Mouse (Mus musculus) kidney, embryonic 15.5 days (tissue): ENCODE measurements around the gene Dlg4. TPM values are rescaled to one million over a fixed set of nuclear protein-coding genes. Genes with fewer than 3 reads are reported as not detected.
A peak's percentile ranks its signal among the peaks of the same experiment; 100 is the strongest.

Experiments used
- ATAC-seq: fragments of 200-750 bp; cut with Nextera tagmentation; replicated peaks from 2 replicates; pipeline ENCODE4 v1.8.0; 2017; ENCODE audit warnings: moderate TSS enrichment; ENCODE audit not compliant: low FRiP score
- H3K27ac ChIP-seq: fragments of 300-500 bp; sonication (generic); 2 replicates; pipeline ENCODE4 v1.5.1; 2015; ENCODE audit warnings: mild to moderate bottlenecking, inconsistent platforms
- H3K27me3 ChIP-seq: fragments of 300-500 bp; sonication (generic); 2 replicates; pipeline ENCODE4 v1.6.1; 2015; ENCODE audit warnings: inconsistent platforms
- H3K36me3 ChIP-seq: fragments of 300-500 bp; sonication (generic); 2 replicates; pipeline ENCODE4 v1.6.1; 2015; ENCODE audit warnings: inconsistent platforms
- H3K4me1 ChIP-seq: fragments of 300-500 bp; sonication (generic); 2 replicates; pipeline ENCODE4 v1.6.1; 2015; ENCODE audit warnings: inconsistent platforms
- H3K4me2 ChIP-seq: fragments of 300-500 bp; sonication (generic); 2 replicates; pipeline ENCODE4 v1.6.1; 2015; ENCODE audit warnings: moderate library complexity, mild to moderate bottlenecking, inconsistent platforms
- H3K4me3 ChIP-seq: fragments of 300-500 bp; sonication (generic); replicated peaks from 2 replicates; pipeline ENCODE4 v1.5.1; 2015; ENCODE audit warnings: mild to moderate bottlenecking, inconsistent platforms
- H3K9ac ChIP-seq: fragments of 300-500 bp; sonication (generic); 2 replicates; pipeline ENCODE4 v1.6.1; 2015; ENCODE audit warnings: mild to moderate bottlenecking, inconsistent platforms
- H3K9me3 ChIP-seq: fragments of 300-500 bp; sonication (generic); replicated peaks from 2 replicates; pipeline ENCODE4 v1.6.1; 2016; ENCODE audit warnings: inconsistent platforms
- WGBS: fragments of 180-500 bp; shearing (Covaris S2); methylation state at CpG from one replicate; pipeline ENCODE4 v1.1.7; 2015; ENCODE audit warnings: mixed read lengths; 5-methylcytosine and 5-hydroxymethylcytosine counted together
- microRNA counts: library from miRNA; unstranded; fragments of <30 nt; microRNA quantifications from one replicate; lab custom pipeline; 2016
- microRNA-seq: library from miRNA; unstranded; fragments of <30 nt; microRNA quantifications from one replicate; pipeline ENCODE4, GENCODE M21; 2016
- polyA plus RNA-seq: library from polyadenylated mRNA; unstranded; fragments of >200 nt; fragmentation: Nextera tagmentation; extraction: Ambion mirVana; gene quantifications from 2 replicates; pipeline ENCODE4 v1.2.1, GENCODE M21; 2015

The Dlg4 gene
- polyA plus RNA-seq, 1 experiment from 2014 or later = 15.2 TPM

DNA sequence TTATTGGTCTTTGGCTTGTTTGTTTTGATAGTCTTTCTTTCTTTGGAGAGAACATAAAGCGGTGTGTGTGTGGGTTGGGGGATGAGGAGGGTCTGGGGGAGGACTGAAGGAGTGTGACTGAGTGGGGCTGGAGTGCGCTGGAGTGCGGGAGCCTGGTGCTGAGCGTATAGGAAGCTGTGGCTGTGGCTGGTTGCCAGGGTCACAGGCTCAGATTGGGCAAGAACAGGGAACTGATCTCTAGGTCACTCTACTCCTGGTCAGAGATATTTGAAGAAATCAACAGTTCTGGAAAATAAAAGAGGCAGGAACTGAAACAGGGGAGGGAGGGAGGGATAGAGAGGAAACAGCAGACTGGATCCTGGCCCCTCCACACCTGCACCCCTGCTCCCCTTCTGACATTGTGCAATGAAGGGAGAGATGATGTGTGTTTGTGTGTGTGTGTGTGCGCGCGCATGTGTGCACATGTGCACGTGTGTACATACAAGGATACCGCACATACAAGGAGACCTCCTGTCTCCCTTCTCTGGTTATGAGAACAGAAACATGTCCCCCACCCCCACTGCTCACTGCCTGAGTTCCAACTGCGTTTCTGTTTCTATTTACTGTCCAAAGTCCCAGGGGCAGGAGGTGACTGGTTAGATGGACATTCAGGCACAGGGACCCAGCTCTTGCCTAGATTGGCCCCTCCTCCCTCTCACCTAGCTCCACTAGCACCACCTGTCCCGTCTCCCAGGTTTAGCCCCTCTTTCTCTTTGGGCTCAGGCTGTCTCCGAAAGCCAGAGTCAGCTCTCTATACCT, 75.4 kb downstream of the Dlg4 start, which contains the start of gene Asgr2:
TSS of gene Asgr2 (plus strand) at position 659 of the 798 bp plus-strand sequence.
- Histone ChIP-seq H3K27me3 (peaks cover 9% of the 10 kb centered on the region; the same call in 1 of the 2 replicates), H3K9ac (no peak within 1 kb of the TSS), H3K4me2 (no peak within 1 kb of the TSS), H3K9me3 (no peaks in the 10 kb centered on the region), H3K36me3 (no peaks in the 10 kb centered on the region), H3K27ac (no peak within 1 kb of the TSS), H3K4me1 (peaks cover 8% of the 10 kb centered on the region; the same call in 1 of the 2 replicates), H3K4me3 (no peak within 1 kb of the TSS)
- WGBS = 61% methylated on average over 12 of the region's 12 CpGs
- ATAC-seq = no peak

MicroRNAs within 50 kb of the gene (microRNA counts, 519-probe panel; counts per million panel counts)
- 31.7 counts per million for microRNA mmu-miR-324-3p (lab: Ali Mortazavi, UCI)
- microRNA mmu-miR-324-5p (lab: Ali Mortazavi, UCI) = 2,537 counts per million, percentile 46 among the panel's probes with 10 or more counts

Small RNA genes lying within 50 kb of the gene (microRNA-seq; reads per million reads assigned to microRNA genes)
- gene Gm44349 (not detected), gene Mir324 (2,144 reads per million, percentile 85 among the genes with 10 or more reads in this experiment)

Other genes with a start within 250 kb of the Dlg4 start
- gene Chrnb1, start 221.0 kb upstream of the Dlg4 start, polyA plus RNA-seq = 11.4 and 12.3 TPM in 2 replicates
- 2.0 and 2.5 TPM in 2 replicates for gene Fgf11, start 215.1 kb upstream of the Dlg4 start, polyA plus RNA-seq
- gene Tmem102, start 211.3 kb upstream of the Dlg4 start, polyA plus RNA-seq = 8.3 TPM in 2 replicates
- gene Gm39566, start 201.6 kb upstream of the Dlg4 start, polyA plus RNA-seq = not detected in 2 replicates
- gene Spem2, start 198.5 kb upstream of the Dlg4 start, polyA plus RNA-seq = not detected in 2 replicates
- gene Spem1, start 194.8 kb upstream of the Dlg4 start, polyA plus RNA-seq = 0.14 and 0.32 TPM in 2 replicates
- 5.6 and 7.6 TPM in 2 replicates for gene Nlgn2, start 179.2 kb upstream of the Dlg4 start, polyA plus RNA-seq
- gene Tmem256, start 178.4 kb upstream of the Dlg4 start, polyA plus RNA-seq = 409 and 443 TPM in 2 replicates
- 96.5 and 105 TPM in 2 replicates for gene Plscr3, start 170.6 kb upstream of the Dlg4 start, polyA plus RNA-seq
- 5.8 and 7.3 TPM in 2 replicates for gene Tnk1, start 158.2 kb upstream of the Dlg4 start, polyA plus RNA-seq
- 0.32 TPM in 1 of 2 replicates, not detected in the other for gene Tmem95, start 138.9 kb upstream of the Dlg4 start, polyA plus RNA-seq
- 9.4 and 10.1 TPM in 2 replicates for gene Kctd11, start 135.5 kb upstream of the Dlg4 start, polyA plus RNA-seq
- 0.58 and 0.62 TPM in 2 replicates for gene Acap1, start 121.4 kb upstream of the Dlg4 start, polyA plus RNA-seq
- 12.6 and 13.0 TPM in 2 replicates for gene 2810408A11Rik, start 116.0 kb upstream of the Dlg4 start, polyA plus RNA-seq
- gene Neurl4, start 115.9 kb upstream of the Dlg4 start, polyA plus RNA-seq = 9.3 and 10.8 TPM in 2 replicates
- gene Gps2, start 103.1 kb upstream of the Dlg4 start, polyA plus RNA-seq = 77.8 and 86.2 TPM in 2 replicates
- gene Eif5a, start 95.0 kb upstream of the Dlg4 start, polyA plus RNA-seq = 1,729 and 1,795 TPM in 2 replicates
- gene Ybx2, start 81.1 kb upstream of the Dlg4 start, polyA plus RNA-seq = 6.3 and 7.5 TPM in 2 replicates
- gene Slc2a4, start 68.8 kb upstream of the Dlg4 start, polyA plus RNA-seq = 17.3 and 22.1 TPM in 2 replicates
- 173 and 178 TPM in 2 replicates for gene Cldn7, start 52.2 kb upstream of the Dlg4 start, polyA plus RNA-seq
- gene Ctdnep1, start 35.8 kb upstream of the Dlg4 start, polyA plus RNA-seq = 31.0 and 31.7 TPM in 2 replicates
- 116 and 120 TPM in 2 replicates for gene Elp5, start 34.4 kb upstream of the Dlg4 start, polyA plus RNA-seq
- 447 and 450 TPM in 2 replicates for gene Gabarap, start 25.8 kb upstream of the Dlg4 start, polyA plus RNA-seq
- gene Phf23, start 21.2 kb upstream of the Dlg4 start, polyA plus RNA-seq = 75.8 and 78.8 TPM in 2 replicates
- gene Dvl2, start 16.3 kb upstream of the Dlg4 start, polyA plus RNA-seq = 38.2 and 43.2 TPM in 2 replicates
- gene Acadvl, start 1.5 kb upstream of the Dlg4 start, polyA plus RNA-seq = 78.1 and 83.0 TPM in 2 replicates
- 1.3 and 2.3 TPM in 2 replicates for gene Asgr1, start 37.1 kb downstream of the Dlg4 start, polyA plus RNA-seq
- gene Asgr2, start 75.7 kb downstream of the Dlg4 start, polyA plus RNA-seq = 0.18 and 0.28 TPM in 2 replicates
- gene Mgl2, start 113.4 kb downstream of the Dlg4 start, polyA plus RNA-seq = 0.27 and 0.31 TPM in 2 replicates
- gene Clec10a, start 139.3 kb downstream of the Dlg4 start, polyA plus RNA-seq = 1.8 TPM in 1 of 2 replicates, not detected in the other
- 4.3 and 5.8 TPM in 2 replicates for gene Slc16a11, start 195.8 kb downstream of the Dlg4 start, polyA plus RNA-seq
- gene Slc16a13, start 204.1 kb downstream of the Dlg4 start, polyA plus RNA-seq = 13.3 TPM in 2 replicates
- gene Bcl6b, start 212.9 kb downstream of the Dlg4 start, polyA plus RNA-seq = 26.9 and 28.4 TPM in 2 replicates
- gene 0610010K14Rik, start 221.0 kb downstream of the Dlg4 start, polyA plus RNA-seq = 178 and 179 TPM in 2 replicates
- gene Gm21988, start 222.9 kb downstream of the Dlg4 start, polyA plus RNA-seq = 10.4 and 13.0 TPM in 2 replicates
- gene Rnasek, start 222.9 kb downstream of the Dlg4 start, polyA plus RNA-seq = 203 and 212 TPM in 2 replicates
- gene Alox12, start 238.4 kb downstream of the Dlg4 start, polyA plus RNA-seq = 5.5 and 6.2 TPM in 2 replicates